Mouse (Mus musculus) kidney, adult 2 months (tissue): ENCODE measurements around the gene Cadm3.

Source experiments
- CTCF ChIP-seq: fragments of 200-500 bp; conservative IDR thresholded peaks from 2 replicates; pipeline ENCODE4 v1.5.1; 2011; ENCODE audit warnings: low read depth, mild to moderate bottlenecking, control low read depth, low read length, moderate library complexity, mixed read lengths; ENCODE audit not compliant: insufficient read depth, insufficient read length
- POLR2A ChIP-seq: fragments of 200-500 bp; IDR thresholded peaks from one replicate; pipeline ENCODE4 v1.6.1; 2011; ENCODE audit warnings: low read depth, low read length, control low read depth

GRCm38 (mm10) chr1:173389901-173390401 lies 22.5 kb upstream of the Cadm3 start:
- TF ChIP-seq CTCF (no peak), POLR2A (no peak)
